Mouse (Mus musculus) adrenal gland, adult 18-20 months (tissue): ENCODE data around the gene Man2c1. TPM values are rescaled to one million over a fixed set of nuclear protein-coding genes. Genes with fewer than 3 reads are reported as not detected.

ENCODE experiments used
- DNase-seq, 2 experiments: peaks; one replicate each; pipeline ENCODE4 v3.0.0; 2021 to 2022; ENCODE audit warnings: low spot score in 2 of 2
- long read RNA-seq, 2 experiments: library from polyadenylated mRNA; stranded (forward); transcript quantifications; one replicate each; pipeline ENCODE4 v2.0.0; 2021
- total RNA-seq, 2 experiments: library from RNA; stranded (reverse); gene quantifications; 1 replicate in 1 of 2; 2 replicates in 1 of 2; pipeline ENCODE4 v1.2.3; 2021

The Man2c1 gene
- 100 to 1,000 TPM; 108 to 151 TPM for total RNA-seq
- long read RNA-seq, experiment 1, transcript Man2c1-211 (26 exons, 3,820 nt), result major isoform, 88 of 112 reads
- long read RNA-seq, experiment 1, partial matches to known transcripts, result 4 of 112 reads
- long read RNA-seq, experiment 1, other reads (novel, unspliced or antisense), result 20 of 112 reads
- long read RNA-seq, experiment 2, transcript Man2c1-211 (26 exons, 3,820 nt), result major isoform, 128 of 184 reads
- long read RNA-seq, experiment 2, partial matches to known transcripts, result 32 of 184 reads
- long read RNA-seq, experiment 2, other reads (novel, unspliced or antisense), result 22 of 184 reads

DNA sequence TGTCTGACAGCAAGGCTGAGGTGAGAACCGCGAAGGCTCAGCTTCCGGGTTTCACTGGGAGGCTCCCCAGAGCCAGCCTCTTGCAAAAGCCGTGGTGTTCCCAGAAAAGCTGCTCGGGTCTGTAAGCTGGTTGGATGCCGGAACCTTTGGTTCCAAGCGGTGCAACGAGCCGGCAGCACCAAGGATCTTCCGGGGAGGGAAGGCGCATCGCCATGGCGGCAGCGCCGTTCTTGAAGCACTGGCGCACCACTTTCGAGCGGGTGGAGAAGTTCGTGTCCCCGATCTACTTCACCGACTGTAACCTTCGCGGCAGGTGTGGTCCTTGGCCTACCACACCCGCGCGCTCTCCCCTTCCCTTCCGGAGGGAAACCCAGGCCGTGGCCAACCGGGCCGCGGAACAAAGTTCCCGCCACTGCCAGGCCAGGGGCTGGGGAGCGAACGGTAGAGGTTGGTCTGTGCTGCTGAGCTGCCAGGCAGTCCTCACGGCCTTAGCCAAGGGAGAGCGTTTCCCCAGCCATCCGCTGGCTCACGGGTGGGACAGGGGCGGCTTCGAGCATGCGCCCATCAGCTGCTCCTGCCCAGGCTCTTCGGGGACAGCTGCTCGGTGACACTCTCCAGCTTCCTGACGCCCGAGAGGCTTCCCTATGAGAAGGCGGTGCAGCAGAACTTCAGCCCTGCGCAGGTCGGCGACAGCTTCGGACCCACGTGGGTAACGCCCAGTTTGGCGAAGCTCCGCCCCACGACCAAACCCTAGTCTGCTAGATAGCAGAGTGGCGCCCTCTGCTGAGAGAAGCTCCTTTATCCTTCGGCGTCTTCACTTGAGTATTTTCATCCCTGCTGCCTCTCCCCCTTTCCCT is at the start of gene Man2c1:
TSS of gene Man2c1 (plus strand) at position 114 of the 857 bp plus-strand sequence.
- peak; percentile 87 to 92 for DNase-seq

DNA sequence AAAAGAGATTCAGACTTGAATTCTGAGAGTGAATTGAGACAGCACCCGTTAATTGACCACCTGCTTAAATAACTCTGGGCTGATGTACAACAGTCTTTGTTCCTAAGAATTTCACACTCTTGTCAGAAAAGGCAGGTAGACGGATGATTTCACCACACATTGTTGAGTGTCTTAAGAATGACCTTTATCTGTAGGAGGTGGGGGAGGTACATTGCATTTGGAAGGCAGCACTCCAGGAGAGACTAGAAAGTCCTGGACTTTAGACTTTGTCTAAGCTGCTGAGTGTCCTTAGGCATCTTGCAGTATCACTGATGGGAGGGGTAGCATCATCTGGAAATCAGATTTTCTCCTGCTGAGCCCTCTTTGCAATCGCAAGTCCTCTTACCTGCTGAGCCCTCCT is 48.3 kb upstream of the Man2c1 start:
- DNase-seq, result no peak

DNA sequence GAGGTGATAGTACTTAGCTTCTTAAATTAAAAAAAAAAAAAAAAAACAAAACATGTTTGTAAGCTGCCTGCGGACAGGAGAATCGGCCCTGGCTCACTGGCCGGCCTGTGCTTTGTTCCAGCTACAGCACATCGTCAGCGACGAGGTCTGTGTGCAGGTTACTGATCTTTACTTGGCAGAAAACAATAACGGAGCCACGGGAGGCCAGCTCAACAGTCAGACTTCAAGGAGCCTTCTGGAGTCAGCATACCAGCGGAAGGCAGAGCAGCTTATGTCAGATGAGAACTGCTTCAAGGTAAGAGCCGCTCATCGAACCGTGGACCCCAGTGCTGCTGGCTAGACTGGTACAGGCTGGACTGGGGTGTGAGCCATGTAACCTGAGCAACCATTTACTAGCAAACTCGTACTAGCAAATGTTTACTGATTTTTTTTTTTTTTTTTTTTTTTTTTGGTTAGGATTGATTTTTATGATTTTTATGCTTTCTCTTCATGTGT is 13.2 kb upstream of the Man2c1 start:
- no peak for DNase-seq

DNA sequence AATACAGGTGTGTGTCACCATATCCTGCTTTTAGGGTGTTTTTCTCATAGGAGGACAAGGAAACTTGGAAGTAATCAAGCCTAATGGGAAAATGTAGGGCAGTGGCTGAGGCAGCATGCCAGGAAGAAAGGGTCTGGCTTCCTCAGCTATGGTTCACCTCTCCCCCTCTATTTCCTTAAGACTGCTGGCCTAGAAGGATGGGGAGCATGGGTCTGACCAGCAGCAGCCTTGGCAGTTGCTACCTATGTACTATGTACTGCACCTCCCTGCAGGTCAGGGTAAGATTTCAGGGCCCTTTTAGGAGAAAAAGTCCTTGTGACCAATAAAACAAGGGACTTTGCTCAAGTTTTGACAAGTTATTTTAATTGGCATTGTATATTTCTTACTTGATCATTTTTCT is 849 bp upstream of the Man2c1 start:
- DNase-seq, result no peak

DNA sequence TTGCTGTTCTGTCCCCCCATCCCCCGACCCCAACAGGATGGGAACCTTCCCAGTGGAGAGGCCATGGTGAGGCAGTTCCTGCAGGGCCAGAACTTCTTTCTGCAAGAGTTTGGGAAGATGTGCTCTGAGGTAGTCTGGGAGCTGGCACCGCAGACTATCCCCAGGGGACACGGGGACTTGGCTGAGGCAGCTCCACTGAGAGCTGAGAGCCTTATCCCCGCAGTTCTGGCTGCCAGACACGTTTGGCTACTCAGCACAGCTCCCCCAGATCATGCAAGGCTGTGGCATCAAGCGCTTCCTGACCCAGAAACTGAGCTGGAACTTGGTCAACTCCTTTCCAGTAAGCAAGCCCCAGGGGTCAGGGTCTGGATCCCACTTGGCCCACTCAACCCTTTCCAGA is 6.8 kb downstream of the Man2c1 start:
- DNase-seq, result no peak

DNA sequence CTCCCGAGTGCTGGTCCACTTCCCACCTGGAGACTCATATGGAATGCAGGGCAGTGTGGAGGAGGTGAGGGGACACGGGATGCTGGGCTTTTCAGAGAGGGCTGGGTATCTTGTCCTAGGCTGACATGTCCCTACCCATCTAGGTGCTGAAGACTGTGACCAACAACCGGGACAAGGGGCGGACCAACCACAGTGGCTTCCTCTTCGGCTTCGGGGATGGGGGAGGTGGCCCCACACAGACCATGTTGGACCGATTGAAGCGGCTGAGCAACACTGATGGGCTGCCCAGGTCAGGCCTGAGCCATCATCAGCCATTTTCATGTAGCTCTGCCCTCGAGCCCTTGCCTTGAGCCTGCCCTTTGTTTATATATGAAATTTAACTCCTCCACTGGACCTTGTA is 7.3 kb downstream of the Man2c1 start:
- DNase-seq, result no peak

DNA sequence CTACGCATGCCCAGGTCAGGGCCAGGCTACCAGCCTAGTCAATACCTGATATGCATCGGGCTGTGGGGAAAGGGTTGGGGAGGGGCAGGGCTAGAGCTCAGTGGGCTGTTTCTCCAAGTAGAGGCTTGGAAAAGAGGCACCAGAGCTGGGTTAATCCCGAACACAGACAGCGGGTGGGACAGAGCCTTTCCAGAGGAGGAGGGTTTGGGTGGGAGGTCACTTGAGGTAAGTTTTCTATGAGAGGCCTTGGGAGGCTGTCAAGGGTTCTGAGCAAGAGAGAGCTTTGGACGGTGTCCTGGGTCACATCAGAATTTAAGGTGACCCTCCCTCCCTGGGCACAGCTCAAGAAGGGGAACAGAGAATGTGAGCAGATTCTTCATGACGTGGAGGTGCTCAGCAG is 8.0 kb downstream of the Man2c1 start:
- DNase-seq, result no peak

DNA sequence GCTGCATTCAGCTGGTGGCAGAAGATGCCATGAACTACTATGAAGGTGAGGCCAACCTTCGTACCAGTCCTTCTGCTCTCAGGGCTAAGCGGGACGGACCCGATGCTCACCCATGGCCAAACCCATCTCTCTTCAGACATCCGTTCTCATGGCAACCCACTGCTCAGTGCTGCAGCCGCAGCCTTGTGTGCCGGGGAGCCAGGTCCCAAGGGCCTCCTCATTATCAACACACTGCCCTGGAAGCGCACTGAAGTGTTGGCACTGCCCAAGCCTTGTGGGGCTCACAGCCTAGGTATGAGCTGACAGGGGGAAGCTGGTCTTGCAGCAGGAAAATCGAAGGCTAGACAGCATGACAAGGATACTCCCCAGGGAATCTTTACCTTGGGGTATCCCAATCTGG is 8.6 kb downstream of the Man2c1 start:
- no peak for DNase-seq

DNA sequence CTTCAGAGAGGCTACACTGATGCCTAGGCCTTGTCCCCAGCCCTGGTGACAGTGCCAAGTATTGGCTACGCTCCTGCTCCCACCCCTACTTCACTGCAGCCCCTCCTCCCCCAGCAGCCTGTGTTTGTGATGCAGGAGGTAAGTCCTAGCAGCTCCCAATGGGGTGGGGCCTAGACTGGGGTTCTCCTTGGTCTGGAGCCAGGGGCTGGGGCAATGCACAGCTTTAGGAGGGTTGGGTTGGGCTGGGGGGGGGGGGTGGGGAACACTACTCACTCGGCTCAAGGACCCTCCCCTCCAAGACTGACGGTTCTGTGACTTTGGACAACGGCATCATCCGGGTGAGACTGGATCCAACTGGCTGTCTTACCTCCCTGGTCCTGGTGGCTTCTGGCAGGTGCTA is 9.1 kb downstream of the Man2c1 start:
- no peak for DNase-seq

DNA sequence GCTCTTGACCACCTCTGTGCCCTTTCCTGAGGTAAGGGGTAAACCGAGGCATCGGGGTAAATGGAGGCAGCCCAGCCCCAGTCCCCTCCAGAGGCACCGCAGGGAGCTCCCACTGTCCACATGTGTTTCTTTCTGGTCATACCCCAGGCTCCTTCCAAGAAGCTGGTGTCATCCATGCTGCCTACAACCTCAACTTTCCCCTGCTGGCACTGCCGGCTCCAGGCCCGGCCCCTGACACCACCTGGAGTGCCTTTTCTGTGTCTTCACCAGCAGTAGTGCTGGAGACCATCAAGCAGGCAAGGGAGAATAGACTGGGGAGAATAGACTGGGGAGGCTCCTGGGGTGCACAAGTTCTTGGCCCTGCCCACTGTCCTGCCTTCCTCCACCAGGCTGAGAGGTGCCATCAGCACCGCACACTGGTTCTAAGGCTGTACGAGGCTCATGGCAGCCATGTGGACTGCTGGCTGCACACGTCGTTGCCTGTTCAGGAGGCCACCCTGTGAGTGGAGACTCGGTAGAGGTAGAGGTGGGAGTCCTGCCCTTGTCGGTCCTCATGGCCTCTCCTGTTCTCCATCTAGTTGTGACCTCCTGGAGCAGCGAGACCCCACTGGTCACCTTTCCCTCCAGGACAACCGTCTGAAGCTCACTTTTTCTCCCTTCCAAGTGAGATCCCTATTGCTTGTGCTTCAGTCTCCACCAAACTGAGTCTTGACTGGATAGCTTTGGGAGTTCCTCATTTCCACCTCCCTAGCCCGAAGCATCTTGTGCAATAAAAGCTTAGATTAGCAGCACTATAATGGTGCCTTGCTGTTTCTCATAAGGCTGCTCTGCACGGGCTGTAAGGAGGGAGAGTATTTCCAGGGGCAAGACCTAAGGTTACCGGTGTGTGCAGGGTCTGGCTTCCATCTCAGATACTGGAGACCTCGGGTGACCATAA is 11.2 kb downstream of the Man2c1 start:
- DNase-seq, result no peak

DNA sequence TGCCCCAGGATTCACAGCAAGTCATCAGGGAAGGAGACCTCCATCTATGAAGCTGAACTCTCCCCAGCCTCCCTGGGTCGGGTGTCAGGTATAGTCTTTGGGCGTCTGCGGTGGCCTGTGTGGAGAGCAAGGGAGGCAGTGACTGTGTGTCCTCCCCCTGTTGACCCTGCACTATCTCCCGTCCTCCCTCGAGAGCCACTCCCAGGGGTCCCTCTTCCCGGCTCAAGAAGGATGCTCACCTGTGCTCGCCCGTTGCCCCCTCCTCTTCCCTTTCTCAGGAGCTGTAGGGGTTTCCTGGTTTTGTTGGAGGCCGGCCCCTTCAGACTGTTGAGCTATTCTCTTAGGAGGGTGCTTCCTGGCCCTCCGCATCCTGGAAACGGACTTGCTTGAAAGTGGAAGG is 12.7 kb downstream of the Man2c1 start:
- DNase-seq, result no peak

DNA sequence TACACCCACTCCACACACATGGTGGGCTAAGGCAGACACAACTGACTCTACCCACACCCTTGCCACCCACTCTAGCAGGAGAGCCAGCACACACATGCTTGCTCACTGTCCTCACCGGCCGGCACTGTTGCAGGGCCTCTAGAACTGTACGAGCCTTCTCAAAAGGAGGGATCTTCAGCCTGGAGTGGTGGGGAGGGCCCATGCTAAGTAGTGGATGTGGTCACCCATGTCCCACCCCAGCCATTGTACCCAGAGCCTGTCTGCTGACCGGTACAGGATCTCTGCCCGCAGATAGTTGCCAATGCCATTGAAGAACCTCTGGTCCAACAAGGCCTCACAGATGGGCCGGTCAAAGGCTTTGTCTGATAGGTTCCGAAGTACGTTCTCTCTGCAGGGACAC is 14.3 kb downstream of the Man2c1 start:
- no peak for DNase-seq

DNA sequence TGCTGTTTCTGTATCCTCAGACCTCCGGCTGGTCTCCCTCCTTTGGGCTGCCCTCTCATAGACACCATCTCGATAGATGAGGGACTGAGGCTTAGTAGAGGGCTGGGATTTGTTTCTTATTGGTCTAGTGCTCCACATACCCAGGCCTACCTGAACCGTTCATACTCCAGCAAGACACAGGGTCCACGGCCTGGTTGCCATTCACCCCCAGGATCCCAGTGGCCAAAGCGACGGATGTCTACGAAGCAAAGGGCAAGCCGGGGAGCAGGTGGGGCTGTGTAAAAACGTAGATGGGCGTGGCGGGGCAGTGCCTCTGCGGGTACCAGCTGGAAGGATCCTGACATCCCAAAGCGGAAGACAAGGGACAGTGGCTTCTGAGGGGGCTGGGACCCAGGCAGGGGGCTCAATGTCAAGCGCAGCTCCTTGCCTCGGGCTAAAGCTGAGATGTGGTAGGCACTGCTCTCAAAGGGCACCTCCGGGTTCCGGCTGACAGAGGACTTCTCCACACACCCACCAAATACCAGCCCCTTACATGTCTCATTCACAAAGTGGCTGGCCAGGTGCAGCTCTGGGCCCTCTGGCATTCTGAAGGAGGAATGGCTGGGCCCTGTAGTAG is 16.1 kb downstream of the Man2c1 start:
- DNase-seq, result no peak

DNA sequence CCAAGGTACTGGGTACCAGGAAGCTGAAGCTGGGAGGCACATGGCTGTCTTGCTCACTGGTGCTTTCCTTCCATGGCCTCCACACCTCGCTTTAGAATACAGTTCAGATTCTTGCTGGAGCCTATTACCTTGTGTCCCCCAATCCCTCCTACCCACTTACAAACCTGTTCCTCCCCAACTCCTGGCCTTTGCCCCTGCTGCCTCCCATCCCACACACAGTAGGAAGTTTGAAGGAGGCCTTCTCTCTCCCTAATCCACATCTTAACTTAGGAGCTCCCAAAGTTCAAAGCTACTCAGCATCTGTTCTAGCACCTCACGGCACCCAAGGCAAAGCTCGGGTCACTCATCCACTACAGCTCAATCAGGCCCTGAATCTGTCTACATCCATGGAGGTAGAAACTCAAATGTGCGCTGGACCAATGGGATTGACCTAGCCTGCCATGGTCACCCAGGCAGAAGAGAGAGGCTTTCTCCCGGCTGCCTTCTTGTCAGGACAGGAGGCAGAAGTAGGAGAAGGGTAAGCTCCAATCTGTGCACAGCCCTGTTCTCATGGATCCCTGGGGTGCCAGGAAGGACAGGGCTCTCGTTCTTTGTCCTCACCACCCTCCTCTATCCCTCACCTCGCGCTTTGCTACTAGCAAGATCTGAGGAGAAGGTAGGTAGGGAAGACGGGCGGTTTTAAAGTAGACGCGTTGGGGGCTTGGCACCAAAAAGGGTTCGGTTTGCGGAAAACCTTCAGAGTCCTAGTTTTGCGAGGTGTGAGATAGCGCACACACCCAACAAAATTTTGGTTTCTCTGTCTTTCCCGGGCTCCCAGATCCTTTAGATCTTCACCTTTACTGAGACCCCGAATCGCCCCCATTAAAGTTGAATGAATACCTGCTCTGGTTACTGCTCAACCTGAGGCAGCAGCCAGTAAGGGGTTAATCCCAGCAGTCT is 17.0 kb downstream of the Man2c1 start:
- DNase-seq, result no peak

DNA sequence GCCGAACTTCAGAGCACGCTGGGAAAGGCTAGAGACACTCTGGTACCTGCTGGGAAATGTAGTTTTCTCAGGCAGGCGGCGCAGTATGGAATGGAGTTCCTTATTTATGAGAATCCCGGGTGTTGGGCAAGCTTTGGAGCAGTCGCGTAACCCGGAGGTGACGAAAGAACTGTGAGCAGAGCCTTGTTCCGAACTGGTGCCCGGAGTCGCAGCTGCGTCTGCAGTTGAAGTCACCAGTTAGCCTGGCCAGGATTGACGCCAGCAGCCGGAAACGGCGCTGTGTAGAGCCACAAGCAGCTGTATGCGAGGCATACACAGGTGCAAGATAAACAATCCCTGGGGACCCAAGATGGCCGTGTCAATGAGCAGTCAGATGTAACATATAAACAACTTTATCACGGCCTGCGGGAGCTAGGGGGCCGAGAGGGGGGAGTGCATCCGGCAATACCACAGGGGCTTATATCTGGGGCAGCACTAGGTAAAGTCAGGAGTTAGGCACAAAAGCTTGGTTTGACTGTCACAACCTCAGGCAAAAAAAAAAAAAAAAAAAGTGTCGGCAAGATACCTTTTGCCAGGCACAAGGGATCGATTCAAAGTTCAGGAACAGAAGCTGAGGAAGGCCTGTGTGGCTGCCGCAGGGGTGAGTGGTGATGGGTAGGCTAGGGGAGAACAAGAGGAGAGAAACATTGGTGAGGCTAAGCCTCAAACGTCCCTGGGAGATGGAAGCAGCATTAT is 17.8 kb downstream of the Man2c1 start, which contains the start of gene Neil1:
TSS of gene Neil1 (minus strand) at position 162 of the 735 bp plus-strand sequence.
- peak; percentile 71 to 77 for DNase-seq

DNA sequence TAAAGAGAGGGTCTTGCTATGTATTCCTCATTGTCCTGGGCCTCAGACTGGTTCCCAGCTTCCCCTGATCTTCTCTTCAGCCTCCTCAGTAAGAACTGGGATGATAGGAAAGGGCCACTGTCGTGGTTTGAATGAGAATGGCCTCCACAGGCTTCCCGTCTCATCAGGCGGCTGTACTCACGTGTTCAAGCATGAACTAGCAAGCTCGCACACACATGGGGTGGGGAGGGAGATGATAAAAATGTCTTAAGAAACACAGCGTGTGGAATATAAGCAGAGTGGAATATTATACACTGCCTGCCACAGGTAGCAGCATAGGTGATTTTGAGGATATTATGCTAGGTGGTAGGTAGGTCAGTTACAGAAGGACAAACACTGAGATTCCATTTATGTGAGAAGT is 18.5 kb downstream of the Man2c1 start:
- no peak for DNase-seq

DNA sequence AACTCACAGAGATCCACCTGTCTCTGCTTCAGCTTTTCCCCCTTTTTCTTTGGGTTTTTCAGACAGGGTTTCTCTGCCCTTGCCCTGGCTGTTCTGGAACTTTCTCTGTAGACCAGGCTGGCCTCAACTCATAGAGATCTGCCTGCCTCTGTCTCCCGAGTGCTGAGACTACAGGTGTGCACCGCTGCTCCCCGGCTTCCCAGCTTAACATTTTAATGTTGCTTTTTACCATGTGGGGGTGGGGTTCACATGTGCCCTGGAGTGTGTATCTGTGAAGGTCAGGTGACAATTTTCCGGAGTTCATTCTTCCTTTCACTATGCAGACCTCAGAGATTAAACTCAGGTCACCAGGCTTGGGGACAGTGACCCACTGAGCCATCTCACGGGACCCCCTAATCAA is 19.7 kb downstream of the Man2c1 start:
- no peak for DNase-seq

DNA sequence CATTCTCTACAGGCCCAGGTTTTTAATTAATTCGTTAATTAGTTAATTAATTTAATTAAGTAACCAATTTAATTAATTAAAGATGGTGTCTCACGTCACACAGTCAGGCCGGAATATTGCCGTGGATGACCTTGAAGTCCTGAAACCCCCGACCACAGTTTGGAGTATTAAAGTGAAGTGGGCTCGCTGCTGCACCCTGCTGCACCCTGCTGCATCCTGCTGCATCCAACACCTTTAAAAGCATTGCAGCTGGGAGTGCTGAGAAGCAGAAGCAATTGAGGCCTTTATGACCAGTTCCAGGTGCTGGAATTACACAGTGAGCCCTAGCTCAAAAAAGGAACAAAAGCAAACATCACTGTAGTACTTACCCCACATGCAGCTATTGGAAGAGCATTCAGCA is 21.8 kb downstream of the Man2c1 start:
- no peak for DNase-seq

DNA sequence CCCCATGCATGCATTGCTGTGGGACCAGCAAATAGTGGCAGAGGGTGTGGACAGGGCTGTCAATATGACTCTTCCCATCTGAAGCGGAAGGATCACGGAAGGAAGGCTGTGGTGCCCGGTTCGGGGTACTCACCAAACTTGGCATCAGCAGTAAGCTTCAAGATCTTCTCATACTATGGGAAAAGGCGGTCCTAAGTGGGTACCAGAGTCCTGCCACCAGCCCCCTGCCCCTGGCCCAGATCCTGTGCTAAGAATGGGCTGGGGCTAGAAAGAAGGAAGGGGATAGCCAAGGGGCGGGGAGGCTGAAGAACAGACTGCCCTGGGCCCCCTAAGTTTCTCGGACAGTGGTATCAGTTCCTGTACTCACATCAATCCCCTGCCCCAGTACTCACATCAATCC is 25.9 kb downstream of the Man2c1 start:
- DNase-seq, result no peak
